Mouse (Mus musculus) heart, embryonic 16.5 days (tissue): ENCODE measurements around the gene Trem3. TPM values are rescaled to one million over a fixed set of nuclear protein-coding genes. Genes with fewer than 3 reads are reported as not detected.

Experiments
- ATAC-seq: fragments of 200-750 bp; cut with Nextera tagmentation; replicated peaks from 2 replicates; pipeline ENCODE4 v1.8.0; 2017; ENCODE audit warnings: moderate number of reproducible peaks; ENCODE audit not compliant: insufficient read depth, low FRiP score; ENCODE audit errors: extremely low read depth
- H3K27ac ChIP-seq: fragments of 300-500 bp; sonication (generic); 2 replicates; pipeline ENCODE4 v1.5.1; 2014; ENCODE audit warnings: mild to moderate bottlenecking, low read length, control low read depth, moderate library complexity
- H3K27me3 ChIP-seq: fragments of 300-500 bp; sonication (generic); 2 replicates; pipeline ENCODE4 v1.6.1; 2014; ENCODE audit warnings: low read length, mixed read lengths; ENCODE audit not compliant: control insufficient read depth, insufficient read depth
- H3K36me3 ChIP-seq: fragments of 300-500 bp; sonication (generic); 2 replicates; pipeline ENCODE4 v1.6.1; 2014; ENCODE audit not compliant: control insufficient read depth, insufficient read depth
- H3K4me1 ChIP-seq: fragments of 300-500 bp; sonication (generic); 2 replicates; pipeline ENCODE4 v1.6.1; 2014; ENCODE audit warnings: low read length, mixed read lengths; ENCODE audit not compliant: control insufficient read depth, insufficient read depth
- H3K4me2 ChIP-seq: fragments of 300-500 bp; sonication (generic); 2 replicates; pipeline ENCODE4 v1.6.1; 2014; ENCODE audit warnings: low read depth, mild to moderate bottlenecking, control low read depth, low read length
- H3K4me3 ChIP-seq: fragments of 300-500 bp; sonication (generic); 2 replicates; pipeline ENCODE4 v1.5.1; 2014; ENCODE audit warnings: mild to moderate bottlenecking, control low read depth, low read length
- H3K9ac ChIP-seq: fragments of 300-500 bp; sonication (generic); 2 replicates; pipeline ENCODE4 v1.6.1; 2014; ENCODE audit warnings: low read length, control low read depth
- H3K9me3 ChIP-seq: fragments of 300-500 bp; sonication (generic); replicated peaks from 2 replicates; pipeline ENCODE4 v1.6.1; 2016; ENCODE audit warnings: low read length; ENCODE audit not compliant: control insufficient read depth
- WGBS: fragments of 180-500 bp; shearing (Covaris S2); extraction: QIAGEN DNeasy Blood & Tissue Kit; methylation state at CpG from one replicate; pipeline ENCODE4 v1.1.7; 2014; 5-methylcytosine and 5-hydroxymethylcytosine counted together
- polyA plus RNA-seq: library from polyadenylated mRNA; unstranded; fragments of >200 nt; fragmentation: Nextera tagmentation; extraction: Ambion mirVana; gene quantifications from 2 replicates; pipeline ENCODE4 v1.2.1, GENCODE M21; 2015

The Trem3 gene
- polyA plus RNA-seq, 1 experiment from 2014 or later: not detected

- Histone ChIP-seq H3K4me3 (no peak overlapping the region), H3K27me3 (no peaks in the 10 kb centered on the region), H3K36me3 (no peaks in the 10 kb centered on the region), H3K4me2 (no peak overlapping the region), H3K27ac (no peak overlapping the region), H3K9ac (no peak overlapping the region), H3K4me1 (no peaks in the 10 kb centered on the region), H3K9me3 (no peaks in the 10 kb centered on the region)
- 46% methylated on average over 2 of the region's 2 CpGs for WGBS
- ATAC-seq: no peak
Observed at GRCm38 (mm10) chr17:48266138-48266537, 18.6 kb downstream of the Trem3 start.

GRCm38 (mm10) chr17:48266610-48267304 is 19.2 kb downstream of the Trem3 start:
- no peak for ATAC-seq
- WGBS: 46% methylated on average over 2 of the region's 2 CpGs

GRCm38 (mm10) chr17:48267591-48267990 is 20.0 kb downstream of the Trem3 start:
- H3K36me3 ChIP-seq: no peaks in the 10 kb centered on the region
- H3K4me1 ChIP-seq: no peaks in the 10 kb centered on the region
- WGBS: 74% methylated on average over 1 of the region's 1 CpGs
- no peaks in the 10 kb centered on the region for H3K9me3 ChIP-seq
- H3K9ac ChIP-seq: no peak overlapping the region
- no peak overlapping the region for H3K4me2 ChIP-seq
- no peak overlapping the region for H3K4me3 ChIP-seq
- ATAC-seq: no peak
- no peak overlapping the region for H3K27ac ChIP-seq
- H3K27me3 ChIP-seq: no peaks in the 10 kb centered on the region

More at GRCm38 (mm10) chr17:48266610-48267304, 19.2 kb downstream of the Trem3 start:
- Histone ChIP-seq H3K36me3 (no peaks in the 10 kb centered on the region), H3K4me2 (no peak overlapping the region), H3K9me3 (no peaks in the 10 kb centered on the region), H3K27me3 (no peaks in the 10 kb centered on the region), H3K27ac (no peak overlapping the region), H3K4me3 (no peak overlapping the region), H3K4me1 (no peaks in the 10 kb centered on the region), H3K9ac (no peak overlapping the region)

GRCm38 (mm10) chr17:48268276-48268675 is 20.7 kb downstream of the Trem3 start:
- H3K9ac ChIP-seq: no peak overlapping the region
- H3K4me2 ChIP-seq: no peak overlapping the region
- no peak overlapping the region for H3K4me3 ChIP-seq
- no peaks in the 10 kb centered on the region for H3K4me1 ChIP-seq
- no peaks in the 10 kb centered on the region for H3K36me3 ChIP-seq
- ATAC-seq: no peak
- H3K27ac ChIP-seq: no peak overlapping the region
- no peaks in the 10 kb centered on the region for H3K27me3 ChIP-seq
- no peaks in the 10 kb centered on the region for H3K9me3 ChIP-seq

- ATAC-seq: no peak
- no peak overlapping the region for H3K4me3 ChIP-seq
- H3K9me3 ChIP-seq: no peaks in the 10 kb centered on the region
- no peaks in the 10 kb centered on the region for H3K36me3 ChIP-seq
- no peak overlapping the region for H3K27ac ChIP-seq
- no peak overlapping the region for H3K9ac ChIP-seq
- no peaks in the 10 kb centered on the region for H3K27me3 ChIP-seq
- no peaks in the 10 kb centered on the region for H3K4me1 ChIP-seq
- no peak overlapping the region for H3K4me2 ChIP-seq
- 67% methylated on average over 4 of the region's 4 CpGs for WGBS
Observed at GRCm38 (mm10) chr17:48269833-48270232, 22.3 kb downstream of the Trem3 start.

- no peak overlapping the region for H3K4me2 ChIP-seq
- no peak overlapping the region for H3K27ac ChIP-seq
- 44% methylated on average over 5 of the region's 5 CpGs for WGBS
- H3K27me3 ChIP-seq: no peaks in the 10 kb centered on the region
- no peak overlapping the region for H3K4me3 ChIP-seq
- H3K9ac ChIP-seq: no peak overlapping the region
- H3K36me3 ChIP-seq: no peaks in the 10 kb centered on the region
- H3K4me1 ChIP-seq: no peaks in the 10 kb centered on the region
- no peak for ATAC-seq
- H3K9me3 ChIP-seq: no peaks in the 10 kb centered on the region
Observed at GRCm38 (mm10) chr17:48272158-48272557, 24.6 kb downstream of the Trem3 start.

GRCm38 (mm10) chr17:48272598-48272997 is 25.0 kb downstream of the Trem3 start:
- Histone ChIP-seq H3K9ac (no peak overlapping the region), H3K4me1 (no peaks in the 10 kb centered on the region)
- 79% methylated on average over 4 of the region's 4 CpGs for WGBS

GRCm38 (mm10) chr17:48274098-48274497 is 26.5 kb downstream of the Trem3 start:
- no peaks in the 10 kb centered on the region for H3K27me3 ChIP-seq
- no peak overlapping the region for H3K4me2 ChIP-seq
- no peaks in the 10 kb centered on the region for H3K9me3 ChIP-seq
- H3K4me1 ChIP-seq: no peaks in the 10 kb centered on the region
- no peak overlapping the region for H3K9ac ChIP-seq
- H3K36me3 ChIP-seq: no peaks in the 10 kb centered on the region
- ATAC-seq: no peak
- no peak overlapping the region for H3K4me3 ChIP-seq
- H3K27ac ChIP-seq: no peak overlapping the region
- 62% methylated on average over 4 of the region's 4 CpGs for WGBS

More at GRCm38 (mm10) chr17:48272598-48272997, 25.0 kb downstream of the Trem3 start:
- no peaks in the 10 kb centered on the region for H3K36me3 ChIP-seq
- H3K27me3 ChIP-seq: no peaks in the 10 kb centered on the region
- no peak for ATAC-seq
- H3K9me3 ChIP-seq: no peaks in the 10 kb centered on the region
- H3K4me2 ChIP-seq: no peak overlapping the region
- H3K27ac ChIP-seq: no peak overlapping the region
- no peak overlapping the region for H3K4me3 ChIP-seq

- WGBS: 30% methylated on average over 6 of the region's 6 CpGs
Observed at GRCm38 (mm10) chr17:48274885-48275284, 27.3 kb downstream of the Trem3 start.

More at GRCm38 (mm10) chr17:48274885-48275284, 27.3 kb downstream of the Trem3 start:
- no peak for ATAC-seq
- no peaks in the 10 kb centered on the region for H3K4me1 ChIP-seq
- H3K4me3 ChIP-seq: no peak overlapping the region
- H3K9ac ChIP-seq: no peak overlapping the region
- H3K27ac ChIP-seq: no peak overlapping the region
- H3K36me3 ChIP-seq: no peaks in the 10 kb centered on the region
- no peak overlapping the region for H3K4me2 ChIP-seq
- no peaks in the 10 kb centered on the region for H3K27me3 ChIP-seq
- no peaks in the 10 kb centered on the region for H3K9me3 ChIP-seq
